Mouse (Mus musculus): ENCODE measurements around the gene Pex19. TPM values are rescaled to one million over a fixed set of nuclear protein-coding genes. Genes with fewer than 3 reads are reported as not detected.

Pex19 gene
- polyA plus RNA-seq, 1 experiment from 2014 or later: 162 TPM

- no peak overlapping the region for H3K9ac ChIP-seq (replicated peaks)
- no peak overlapping the region for H3K4me3 ChIP-seq (replicated peaks)
- ATAC-seq (ENCODE audit: low FRiP score): no peak
- peaks cover 3% of the 10 kb centered on the region; the same call in 1 of the 2 replicates for H3K4me1 ChIP-seq
- peaks cover 22% of the 10 kb centered on the region for H3K36me3 ChIP-seq
- H3K4me2 ChIP-seq: no peak overlapping the region
- WGBS: 80% methylated on average over 6 of the region's 6 CpGs
- H3K27ac ChIP-seq (replicated peaks): no peak overlapping the region
- no peaks in the 10 kb centered on the region for H3K27me3 ChIP-seq (replicated peaks)
- no peaks in the 10 kb centered on the region for H3K9me3 ChIP-seq (replicated peaks)
Measured at GRCm38 (mm10) chr1:172162959-172163358, 36.4 kb downstream of the Pex19 start.

- Histone ChIP-seq H3K4me2 (no peak overlapping the region), H3K4me1 (peaks cover 4% of the 10 kb centered on the region; the same call in 1 of the 2 replicates), H3K27me3 (replicated peaks) (no peaks in the 10 kb centered on the region), H3K4me3 (replicated peaks) (no peak overlapping the region), H3K27ac (replicated peaks) (no peak overlapping the region), H3K36me3 (peaks cover 52% of the 10 kb centered on the region), H3K9me3 (replicated peaks) (no peaks in the 10 kb centered on the region), H3K9ac (replicated peaks) (no peak overlapping the region)
- WGBS: 64% methylated on average over 5 of the region's 5 CpGs
- ATAC-seq (ENCODE audit: low FRiP score): no peak
Measured at GRCm38 (mm10) chr1:172167911-172168310, 41.4 kb downstream of the Pex19 start.

- Histone ChIP-seq H3K27me3 (replicated peaks) (no peaks in the 10 kb centered on the region), H3K27ac (replicated peaks) (no peak overlapping the region), H3K4me2 (no peak overlapping the region), H3K4me1 (peaks cover 3% of the 10 kb centered on the region; the same call in 1 of the 2 replicates), H3K9ac (replicated peaks) (no peak overlapping the region), H3K36me3 (peaks cover 70% of the 10 kb centered on the region), H3K9me3 (replicated peaks) (no peaks in the 10 kb centered on the region), H3K4me3 (replicated peaks) (no peak overlapping the region)
- no peak for ATAC-seq (ENCODE audit: low FRiP score)
- 97% methylated on average over 5 of the region's 5 CpGs for WGBS
Measured at GRCm38 (mm10) chr1:172169809-172170208, 43.3 kb downstream of the Pex19 start.

- Histone ChIP-seq H3K27me3 (replicated peaks) (no peaks in the 10 kb centered on the region), H3K9ac (replicated peaks) (no peak overlapping the region), H3K4me1 (peaks cover 3% of the 10 kb centered on the region; the same call in 1 of the 2 replicates), H3K9me3 (replicated peaks) (no peaks in the 10 kb centered on the region), H3K4me3 (replicated peaks) (no peak overlapping the region), H3K4me2 (no peak overlapping the region), H3K36me3 (peaks cover 66% of the 10 kb centered on the region), H3K27ac (replicated peaks) (no peak overlapping the region)
- ATAC-seq (ENCODE audit: low FRiP score): no peak
- 84% methylated on average over 21 of the region's 21 CpGs for WGBS
Measured at GRCm38 (mm10) chr1:172172381-172172780, 45.8 kb downstream of the Pex19 start.

- ATAC-seq (ENCODE audit: low FRiP score): no peak
- Histone ChIP-seq H3K36me3 (peaks cover 69% of the 10 kb centered on the region), H3K4me3 (replicated peaks) (no peak overlapping the region), H3K9me3 (replicated peaks) (no peaks in the 10 kb centered on the region), H3K4me1 (peaks cover 3% of the 10 kb centered on the region; the same call in 1 of the 2 replicates), H3K27ac (replicated peaks) (no peak overlapping the region), H3K9ac (replicated peaks) (no peak overlapping the region), H3K27me3 (replicated peaks) (no peaks in the 10 kb centered on the region), H3K4me2 (no peak overlapping the region)
- 61% methylated on average over 5 of the region's 5 CpGs for WGBS
Measured at GRCm38 (mm10) chr1:172173181-172173580, 46.6 kb downstream of the Pex19 start.

- no peak overlapping the region for H3K9ac ChIP-seq (replicated peaks)
- peaks cover 3% of the 10 kb centered on the region; the same call in 1 of the 2 replicates for H3K4me1 ChIP-seq
- no peak for ATAC-seq (ENCODE audit: low FRiP score)
- H3K36me3 ChIP-seq: peaks cover 68% of the 10 kb centered on the region
- no peaks in the 10 kb centered on the region for H3K9me3 ChIP-seq (replicated peaks)
- no peak overlapping the region for H3K4me3 ChIP-seq (replicated peaks)
- no peaks in the 10 kb centered on the region for H3K27me3 ChIP-seq (replicated peaks)
- WGBS: 79% methylated on average over 7 of the region's 7 CpGs
- no peak overlapping the region for H3K27ac ChIP-seq (replicated peaks)
- H3K4me2 ChIP-seq: no peak overlapping the region
Measured at GRCm38 (mm10) chr1:172177791-172178190, 51.2 kb downstream of the Pex19 start.

GRCm38 (mm10) chr1:172179102-172179501 is 52.5 kb downstream of the Pex19 start:
- H3K9me3 ChIP-seq (replicated peaks): no peaks in the 10 kb centered on the region
- ATAC-seq (ENCODE audit: low FRiP score): no peak
- no peak overlapping the region for H3K27ac ChIP-seq (replicated peaks)
- no peak overlapping the region for H3K4me3 ChIP-seq (replicated peaks)
- H3K4me1 ChIP-seq: no peaks in the 10 kb centered on the region
- no peak overlapping the region for H3K4me2 ChIP-seq
- no peak overlapping the region for H3K9ac ChIP-seq (replicated peaks)
- peaks cover 57% of the 10 kb centered on the region for H3K36me3 ChIP-seq
- 77% methylated on average over 7 of the region's 7 CpGs for WGBS
- no peaks in the 10 kb centered on the region for H3K27me3 ChIP-seq (replicated peaks)

- H3K27ac ChIP-seq (replicated peaks): no peak overlapping the region
Measured at GRCm38 (mm10) chr1:172180881-172181280, 54.3 kb downstream of the Pex19 start.

GRCm38 (mm10) chr1:172181777-172182176 is 55.2 kb downstream of the Pex19 start:
- 92% methylated on average over 3 of the region's 3 CpGs for WGBS
- no peak for ATAC-seq (ENCODE audit: low FRiP score)
- H3K9ac ChIP-seq (replicated peaks): no peak overlapping the region

More at GRCm38 (mm10) chr1:172180881-172181280, 54.3 kb downstream of the Pex19 start:
- H3K4me1 ChIP-seq: no peaks in the 10 kb centered on the region
- WGBS: 62% methylated on average over 4 of the region's 4 CpGs
- no peak overlapping the region for H3K4me2 ChIP-seq
- no peak overlapping the region for H3K9ac ChIP-seq (replicated peaks)
- peaks cover 41% of the 10 kb centered on the region for H3K36me3 ChIP-seq
- no peaks in the 10 kb centered on the region for H3K9me3 ChIP-seq (replicated peaks)
- H3K27me3 ChIP-seq (replicated peaks): no peaks in the 10 kb centered on the region
- H3K4me3 ChIP-seq (replicated peaks): no peak overlapping the region
- ATAC-seq (ENCODE audit: low FRiP score): no peak

GRCm38 (mm10) chr1:172183056-172183455 is 56.5 kb downstream of the Pex19 start:
- Histone ChIP-seq H3K36me3 (peaks cover 49% of the 10 kb centered on the region), H3K4me2 (no peak overlapping the region), H3K4me1 (no peaks in the 10 kb centered on the region), H3K27ac (replicated peaks) (no peak overlapping the region), H3K9me3 (replicated peaks) (no peaks in the 10 kb centered on the region), H3K9ac (replicated peaks) (no peak overlapping the region), H3K4me3 (replicated peaks) (no peak overlapping the region), H3K27me3 (replicated peaks) (no peaks in the 10 kb centered on the region)
- 96% methylated on average over 6 of the region's 6 CpGs for WGBS
- ATAC-seq (ENCODE audit: low FRiP score): no peak

More at GRCm38 (mm10) chr1:172181777-172182176, 55.2 kb downstream of the Pex19 start:
- Histone ChIP-seq H3K4me3 (replicated peaks) (no peak overlapping the region), H3K9me3 (replicated peaks) (no peaks in the 10 kb centered on the region), H3K27me3 (replicated peaks) (no peaks in the 10 kb centered on the region), H3K27ac (replicated peaks) (no peak overlapping the region), H3K4me1 (no peaks in the 10 kb centered on the region), H3K36me3 (peaks cover 44% of the 10 kb centered on the region), H3K4me2 (no peak overlapping the region)

GRCm38 (mm10) chr1:172183915-172184314 is 57.4 kb downstream of the Pex19 start:
- H3K9ac ChIP-seq (replicated peaks): no peak overlapping the region
- no peak for ATAC-seq (ENCODE audit: low FRiP score)
- peaks cover 50% of the 10 kb centered on the region for H3K36me3 ChIP-seq
- H3K4me1 ChIP-seq: no peaks in the 10 kb centered on the region
- H3K27me3 ChIP-seq (replicated peaks): no peaks in the 10 kb centered on the region
- no peak overlapping the region for H3K4me3 ChIP-seq (replicated peaks)
- no peak overlapping the region for H3K27ac ChIP-seq (replicated peaks)
- no peaks in the 10 kb centered on the region for H3K9me3 ChIP-seq (replicated peaks)
- H3K4me2 ChIP-seq: no peak overlapping the region
